24 mouse cellular contexts compared by ENCODE assay signal in the genomic region with DNA sequence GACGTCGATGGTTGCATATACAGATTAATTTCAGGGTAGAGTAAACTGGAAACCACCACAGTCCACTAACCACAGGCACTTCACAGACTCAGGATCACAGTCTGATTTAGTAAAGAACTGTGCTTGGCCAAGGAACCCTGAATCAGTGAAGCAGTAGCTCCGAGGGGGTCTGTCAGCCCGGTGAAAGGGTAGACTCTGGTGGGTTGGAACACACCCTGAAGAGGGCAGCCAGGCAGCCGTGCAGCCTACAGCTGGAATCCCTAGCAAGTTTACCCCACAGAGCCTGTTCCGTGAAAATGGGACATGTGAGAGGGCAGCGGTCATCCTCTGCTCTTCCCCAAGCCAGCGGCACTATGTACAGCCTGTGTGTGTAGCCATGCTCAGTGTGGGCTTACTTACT.
DNase-seq lines count a peak whose midpoint lies in the region; ATAC-seq and TF ChIP-seq lines count a peak whose summit lies in the region.
"Had no signal": no experiment of that assay in that cellular context is flagged by ENCODE, and none has a peak within 500 bp of the region (broad histone marks: within the 10 kb centered on the region; RNA-seq: fewer than 3 reads in every experiment).

No protein-coding gene starts in this region.

- H3K27ac ChIP-seq in forebrain, embryonic 12.5 days: 0 out of 2 replicates have a peak overlapping the region, but pooled peaks have one; percentile 42
- no peak overlapping the region for H3K27ac ChIP-seq in forebrain, embryonic 10.5 days
- peak overlapping the region; percentile 37; the same call in 1 of the 2 replicates for H3K27ac ChIP-seq in kidney, embryonic 14.5 days (ENCODE audit: low read depth, low read length)
- H3K27ac ChIP-seq in kidney, postnatal 0 days: 0 out of 2 replicates have a peak overlapping the region, but pooled peaks have one; percentile 50
- H3K27ac ChIP-seq in midbrain, embryonic 13.5 days: 0 out of 2 replicates have a peak overlapping the region, but pooled peaks have one; percentile 12
- H3K27ac ChIP-seq in midbrain, embryonic 11.5 days (ENCODE audit: low read depth, low read length): no peak overlapping the region
- H3K27ac ChIP-seq: embryonic facial prominence, embryonic 12.5 days; embryonic facial prominence, embryonic 15.5 days; forebrain, embryonic 13.5 days; hindbrain, embryonic 10.5 days; hindbrain, embryonic 13.5 days had no signal

- no peaks in the 10 kb centered on the region for H3K27me3 ChIP-seq in forebrain, embryonic 12.5 days
- no peaks in the 10 kb centered on the region for H3K27me3 ChIP-seq in forebrain, embryonic 10.5 days (ENCODE audit: poor library complexity, severe bottlenecking)
- H3K27me3 ChIP-seq in kidney, embryonic 14.5 days (ENCODE audit: control insufficient read depth, insufficient read depth, low read length): no peaks in the 10 kb centered on the region
- no peaks in the 10 kb centered on the region for H3K27me3 ChIP-seq in kidney, postnatal 0 days (ENCODE audit: insufficient read depth, low read length)
- no peaks in the 10 kb centered on the region for H3K27me3 ChIP-seq in midbrain, embryonic 13.5 days
- H3K27me3 ChIP-seq in midbrain, embryonic 11.5 days (ENCODE audit: control insufficient read depth, insufficient read depth, low read length): no peaks in the 10 kb centered on the region
- H3K27me3 ChIP-seq: embryonic facial prominence, embryonic 12.5 days; embryonic facial prominence, embryonic 15.5 days; forebrain, embryonic 13.5 days; hindbrain, embryonic 13.5 days had no signal

- no peak for DNase-seq in forebrain, embryonic 10.5 days (ENCODE audit: extremely low spot score, low spot score)
- DNase-seq in kidney, adult 11 months: no peak
- no peak for DNase-seq in kidney, postnatal 0 days (ENCODE audit: low spot score)
- DNase-seq in kidney, postnatal 10 days: no peak
- DNase-seq in midbrain, embryonic 11.5 days (ENCODE audit: low spot score, missing footprints): no peak
- DNase-seq: adrenal gland, postnatal 10 days; adrenal gland, postnatal 36 days; cerebellum, adult 2 months; cerebellum, adult 9-11 months; cerebellum, postnatal 25 days; gastrocnemius, postnatal 10 days; gastrocnemius, postnatal 36 days; heart, postnatal 36 days had no signal

- H3K4me2 ChIP-seq in forebrain, embryonic 12.5 days: no peak overlapping the region
- no peak overlapping the region for H3K4me2 ChIP-seq in kidney, embryonic 14.5 days (replicated peaks; ENCODE audit: low read depth, low read length)
- no peak overlapping the region for H3K4me2 ChIP-seq in kidney, postnatal 0 days (ENCODE audit: low read length)
- H3K4me2 ChIP-seq in midbrain, embryonic 13.5 days (replicated peaks): no peak overlapping the region
- no peak overlapping the region for H3K4me2 ChIP-seq in midbrain, embryonic 11.5 days
- H3K4me2 ChIP-seq: embryonic facial prominence, embryonic 12.5 days; embryonic facial prominence, embryonic 15.5 days; forebrain, embryonic 13.5 days; heart, embryonic 11.5 days; hindbrain, embryonic 13.5 days had no signal

- H3K9ac ChIP-seq in forebrain, embryonic 12.5 days: no peak overlapping the region
- no peak overlapping the region for H3K9ac ChIP-seq in kidney, embryonic 14.5 days (ENCODE audit: low read depth, low read length)
- no peak overlapping the region for H3K9ac ChIP-seq in kidney, postnatal 0 days (ENCODE audit: low read depth, low read length)
- no peak overlapping the region for H3K9ac ChIP-seq in midbrain, embryonic 13.5 days (replicated peaks)
- H3K9ac ChIP-seq in midbrain, embryonic 11.5 days (ENCODE audit: low read length): no peak overlapping the region
- H3K9ac ChIP-seq: embryonic facial prominence, embryonic 12.5 days; embryonic facial prominence, embryonic 15.5 days; forebrain, embryonic 13.5 days; hindbrain, embryonic 13.5 days had no signal

- no peak for ATAC-seq in forebrain, embryonic 12.5 days (ENCODE audit: low FRiP score)
- peak; percentile 60; the same call in 1 of the 2 replicates for ATAC-seq in kidney, embryonic 14.5 days (ENCODE audit: low FRiP score, low TSS enrichment)
- no peak; the same call in 1 of the 2 replicates for ATAC-seq in kidney, postnatal 0 days (replicated peaks; ENCODE audit: low FRiP score, low read depth)
- ATAC-seq in midbrain, embryonic 13.5 days: no peak
- ATAC-seq in midbrain, embryonic 11.5 days (ENCODE audit: low FRiP score): no peak
- ATAC-seq: forebrain, embryonic 13.5 days; forebrain, embryonic 16.5 days; hindbrain, embryonic 16.5 days had no signal

- H3K36me3 ChIP-seq in forebrain, embryonic 12.5 days (replicated peaks): no peaks in the 10 kb centered on the region
- no peaks in the 10 kb centered on the region for H3K36me3 ChIP-seq in forebrain, embryonic 10.5 days (replicated peaks)
- H3K36me3 ChIP-seq in kidney, embryonic 14.5 days (ENCODE audit: control insufficient read depth, insufficient read depth, low read length): no peaks in the 10 kb centered on the region
- no peaks in the 10 kb centered on the region for H3K36me3 ChIP-seq in kidney, postnatal 0 days (ENCODE audit: insufficient read depth, low read length)
- no peaks in the 10 kb centered on the region for H3K36me3 ChIP-seq in midbrain, embryonic 13.5 days
- H3K36me3 ChIP-seq in midbrain, embryonic 11.5 days (ENCODE audit: control insufficient read depth, insufficient read depth, low read length): no peaks in the 10 kb centered on the region
- H3K36me3 ChIP-seq: embryonic facial prominence, embryonic 12.5 days; embryonic facial prominence, embryonic 15.5 days; hindbrain, embryonic 10.5 days; hindbrain, embryonic 13.5 days had no signal

- TF ChIP-seq CTCF in kidney, postnatal 0 days (IDR thresholded peaks at IDR 0.05; ENCODE audit: low read depth): no peak

- no peaks in the 10 kb centered on the region for H3K9me3 ChIP-seq in forebrain, embryonic 12.5 days
- H3K9me3 ChIP-seq in forebrain, embryonic 10.5 days: no peaks in the 10 kb centered on the region
- no peaks in the 10 kb centered on the region for H3K9me3 ChIP-seq in kidney, embryonic 14.5 days (ENCODE audit: control insufficient read depth, low read length)
- H3K9me3 ChIP-seq in kidney, postnatal 0 days (replicated peaks; ENCODE audit: low read length): no peaks in the 10 kb centered on the region
- H3K9me3 ChIP-seq in midbrain, embryonic 13.5 days: no peaks in the 10 kb centered on the region
- H3K9me3 ChIP-seq in midbrain, embryonic 11.5 days (ENCODE audit: control insufficient read depth, low read length): no peaks in the 10 kb centered on the region
- H3K9me3 ChIP-seq: embryonic facial prominence, embryonic 12.5 days; embryonic facial prominence, embryonic 15.5 days; forebrain, embryonic 13.5 days; hindbrain, embryonic 10.5 days; hindbrain, embryonic 13.5 days had no signal

- WGBS in forebrain, embryonic 12.5 days: 87% methylated on average over 8 of the region's 8 CpGs
- 91% methylated on average over 8 of the region's 8 CpGs for WGBS in forebrain, embryonic 10.5 days
- WGBS in kidney, embryonic 14.5 days: 66% methylated on average over 8 of the region's 8 CpGs
- 47% methylated on average over 8 of the region's 8 CpGs for WGBS in kidney, postnatal 0 days
- 87% methylated on average over 8 of the region's 8 CpGs for WGBS in midbrain, embryonic 13.5 days
- 82% methylated on average over 8 of the region's 8 CpGs for WGBS in midbrain, embryonic 11.5 days

- H3K4me3 ChIP-seq in forebrain, embryonic 12.5 days (replicated peaks): no peak overlapping the region
- H3K4me3 ChIP-seq in forebrain, embryonic 10.5 days: no peak overlapping the region
- no peak overlapping the region for H3K4me3 ChIP-seq in kidney, embryonic 14.5 days (ENCODE audit: low read length)
- no peak overlapping the region for H3K4me3 ChIP-seq in kidney, postnatal 0 days (replicated peaks; ENCODE audit: low read depth, low read length)
- no peak overlapping the region for H3K4me3 ChIP-seq in midbrain, embryonic 13.5 days (replicated peaks)
- H3K4me3 ChIP-seq in midbrain, embryonic 11.5 days (ENCODE audit: low read depth, low read length): no peak overlapping the region
- H3K4me3 ChIP-seq: embryonic facial prominence, embryonic 12.5 days; embryonic facial prominence, embryonic 15.5 days; forebrain, embryonic 13.5 days; hindbrain, embryonic 10.5 days; hindbrain, embryonic 13.5 days had no signal

- peaks cover 36% of the 10 kb centered on the region for H3K4me1 ChIP-seq in forebrain, embryonic 12.5 days
- peaks cover 40% of the 10 kb centered on the region for H3K4me1 ChIP-seq in forebrain, embryonic 10.5 days
- peaks cover 15% of the 10 kb centered on the region; the same call in 1 of the 2 replicates for H3K4me1 ChIP-seq in kidney, embryonic 14.5 days (ENCODE audit: control insufficient read depth, insufficient read depth, low read length)
- H3K4me1 ChIP-seq in kidney, postnatal 0 days (replicated peaks; ENCODE audit: insufficient read depth, low read length): peaks cover 16% of the 10 kb centered on the region; the same call in 1 of the 2 replicates
- H3K4me1 ChIP-seq in midbrain, embryonic 13.5 days (replicated peaks): peaks cover 48% of the 10 kb centered on the region
- H3K4me1 ChIP-seq in midbrain, embryonic 11.5 days (ENCODE audit: control insufficient read depth, insufficient read depth, low read length): peaks cover 4% of the 10 kb centered on the region; the same call in 1 of the 2 replicates

Comparison
In these comparisons a context has a peak if more than half of its experiments do, and no peak if none do; other contexts are left out.
1. H3K27ac ChIP-seq: peak in forebrain, embryonic 12.5 days (single experiment), kidney, embryonic 14.5 days (single experiment), kidney, postnatal 0 days (single experiment) and midbrain, embryonic 13.5 days (single experiment); none in forebrain, embryonic 10.5 days (single experiment) and midbrain, embryonic 11.5 days (single experiment).